Mouse (Mus musculus): ENCODE results near the gene Prelid3b. TPM values are rescaled to one million over a fixed set of nuclear protein-coding genes. Genes with fewer than 3 reads are reported as not detected.

The Prelid3b gene
- polyA plus RNA-seq, 1 experiment from 2014 or later: 68.9 TPM

DNA sequence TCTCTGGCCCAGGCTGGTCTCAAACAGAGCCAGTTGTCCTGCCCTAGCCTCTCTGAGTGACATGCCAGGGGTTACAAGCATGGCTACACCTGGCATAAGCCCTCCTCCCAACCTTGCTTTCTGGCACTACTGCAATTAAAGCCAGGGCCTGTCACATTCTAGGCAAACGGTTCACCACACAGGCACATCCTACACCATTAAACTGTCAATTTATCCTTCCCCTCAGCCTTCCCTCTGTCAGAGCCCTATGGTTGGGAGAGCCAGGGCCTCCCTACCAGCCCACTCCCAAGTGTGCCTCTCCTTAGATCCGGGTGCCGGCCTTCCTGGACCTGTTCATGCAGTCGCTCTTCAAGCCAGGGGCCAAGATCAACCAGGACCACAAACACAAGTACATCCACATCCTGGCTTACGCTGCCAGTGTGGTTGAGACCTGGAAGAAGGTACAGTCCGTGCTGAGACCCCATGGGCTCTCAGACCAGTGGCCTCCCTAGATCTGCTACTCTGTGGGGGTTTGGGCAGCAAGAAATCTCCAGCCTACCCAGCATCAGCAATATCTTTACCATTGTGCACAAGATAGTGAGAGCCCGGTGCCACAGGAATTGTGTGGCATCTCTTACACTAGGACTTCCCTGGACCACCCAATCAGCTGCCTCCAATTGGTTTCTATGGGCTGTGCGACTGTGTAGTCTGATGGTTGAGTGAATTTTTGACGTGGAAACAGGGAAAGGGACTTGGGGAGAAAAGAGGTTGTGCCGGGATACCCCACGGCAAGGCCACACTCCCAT lies 48.4 kb downstream of the Prelid3b start:
- no peaks in the 10 kb centered on the region for H3K9me3 ChIP-seq (ENCODE audit: low read length)
- TF ChIP-seq CTCF (IDR thresholded peaks at IDR 0.05) (no peak), EP300 (IDR thresholded peaks at IDR 0.05) (no peak)

DNA sequence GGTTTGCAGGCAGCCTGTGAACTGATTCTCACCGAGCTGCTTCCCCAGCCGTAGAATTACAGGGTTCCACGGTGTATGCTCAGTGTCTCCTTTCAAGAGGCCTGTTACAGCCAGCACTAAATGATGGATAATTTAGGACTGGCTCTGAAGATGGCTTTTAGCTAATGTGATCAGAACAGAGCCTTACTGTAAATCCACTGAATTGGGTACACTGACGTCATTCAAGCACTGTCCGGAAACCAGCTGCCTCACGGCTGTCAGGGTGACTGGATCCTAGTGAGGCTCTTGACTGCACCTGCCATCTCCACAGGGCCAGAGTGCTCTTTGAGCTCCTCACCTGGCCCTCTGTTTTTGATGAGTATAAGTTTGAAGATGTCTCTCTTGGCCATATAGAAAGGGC lies 51.8 kb downstream of the Prelid3b start:
- 75% methylated on average over 6 of the region's 6 CpGs for WGBS
- no peak overlapping the region for H3K4me2 ChIP-seq (replicated peaks; ENCODE audit: low read depth, low read length)
- H3K27ac ChIP-seq (ENCODE audit: low read length): no peak overlapping the region
- peaks cover 25% of the 10 kb centered on the region; the same call in 1 of the 2 replicates for H3K36me3 ChIP-seq (ENCODE audit: insufficient read depth, low read length)
- H3K4me3 ChIP-seq (ENCODE audit: low read depth, low read length): no peak overlapping the region
- no peak for TF ChIP-seq CTCF (IDR thresholded peaks at IDR 0.05)
- TF ChIP-seq EP300 (IDR thresholded peaks at IDR 0.05): no peak
- H3K9me3 ChIP-seq (ENCODE audit: low read length): no peaks in the 10 kb centered on the region
- ATAC-seq (no peak), DNase-seq (ENCODE audit: low spot score) (no peak)
- H3K4me1 ChIP-seq (ENCODE audit: insufficient read depth, low read depth, low read length): peaks cover 6% of the 10 kb centered on the region; the same call in 1 of the 2 replicates
- no peak overlapping the region for H3K9ac ChIP-seq (replicated peaks; ENCODE audit: low read depth)
- H3K27me3 ChIP-seq (replicated peaks; ENCODE audit: insufficient read depth, low read length): no peaks in the 10 kb centered on the region

More for the DNA sequence above, 48.4 kb downstream of the Prelid3b start:
- Histone ChIP-seq H3K4me1 (ENCODE audit: insufficient read depth, low read depth, low read length) (no peaks in the 10 kb centered on the region), H3K9ac (replicated peaks; ENCODE audit: low read depth) (no peak overlapping the region), H3K36me3 (ENCODE audit: insufficient read depth, low read length) (peaks cover 48% of the 10 kb centered on the region), H3K27me3 (replicated peaks; ENCODE audit: insufficient read depth, low read length) (no peaks in the 10 kb centered on the region), H3K4me2 (replicated peaks; ENCODE audit: low read depth, low read length) (no peak overlapping the region), H3K27ac (ENCODE audit: low read length) (no peak overlapping the region), H3K4me3 (ENCODE audit: low read depth, low read length) (no peak overlapping the region)
- DNase-seq (ENCODE audit: low spot score) (no peak), ATAC-seq (no peak)
- WGBS: 86% methylated on average over 11 of the region's 11 CpGs

DNA sequence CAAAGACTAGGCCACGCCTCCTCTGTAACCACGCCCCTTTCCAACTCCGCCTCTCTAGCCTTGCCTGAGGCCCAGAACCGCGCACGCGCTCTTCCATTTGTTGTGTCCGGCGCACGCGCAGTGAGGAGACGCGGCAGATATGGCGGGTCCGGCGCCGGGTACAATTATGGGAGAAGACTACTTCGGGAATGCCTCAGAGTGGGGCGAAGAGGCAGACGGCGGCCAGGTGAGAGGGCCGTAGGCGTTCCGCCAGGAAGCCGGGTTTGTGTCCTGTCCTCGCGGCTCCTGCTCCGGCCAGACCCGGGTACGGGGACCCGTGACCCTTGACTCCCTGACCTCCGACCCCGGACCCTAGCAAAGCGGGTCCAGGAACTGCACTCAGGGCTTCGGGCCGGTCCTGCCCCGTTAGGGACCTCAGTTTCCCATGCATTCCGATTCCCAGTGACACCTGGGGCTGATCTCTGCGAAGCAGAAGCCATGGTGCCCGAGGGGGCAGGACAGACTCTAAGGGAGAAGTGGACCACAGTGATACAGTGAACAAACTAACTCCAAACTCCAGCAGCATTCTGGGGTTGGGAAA lies 57.1 kb downstream of the Prelid3b start, which contains the start of gene Nelfcd:
TSS of gene Nelfcd (plus strand) at position 74 of the 580 bp plus-strand sequence.
- WGBS: under 1% methylated on average over 38 of the region's 40 CpGs
- peak; percentile 94 for ATAC-seq
- H3K27me3 ChIP-seq (replicated peaks; ENCODE audit: insufficient read depth, low read length): no peaks in the 10 kb centered on the region

More for the DNA sequence above, 57.1 kb downstream of the Prelid3b start, which contains the start of gene Nelfcd:
- peak; percentile 99 for DNase-seq (ENCODE audit: low spot score)
- H3K9ac ChIP-seq (replicated peaks; ENCODE audit: low read depth): peak within 1 kb of the TSS; percentile 76
- no peaks in the 10 kb centered on the region for H3K9me3 ChIP-seq (ENCODE audit: low read length)
- TF ChIP-seq EP300 (IDR thresholded peaks at IDR 0.05) (no peak), CTCF (IDR thresholded peaks at IDR 0.05) (no peak)
- H3K27ac ChIP-seq (ENCODE audit: low read length): peak within 1 kb of the TSS; percentile 71; the same call in 1 of the 2 replicates
- H3K4me3 ChIP-seq (ENCODE audit: low read depth, low read length): peak within 1 kb of the TSS; percentile 91
- H3K4me2 ChIP-seq (replicated peaks; ENCODE audit: low read depth, low read length): peak within 1 kb of the TSS; percentile 88
- no peaks in the 10 kb centered on the region for H3K36me3 ChIP-seq (ENCODE audit: insufficient read depth, low read length)
- peaks cover 8% of the 10 kb centered on the region; the same call in 1 of the 2 replicates for H3K4me1 ChIP-seq (ENCODE audit: insufficient read depth, low read depth, low read length)

Other genes starting within 250 kb of the Prelid3b start
- 1,238 and 1,252 TPM in 2 replicates for gene Gnas, start 188.8 kb downstream of the Prelid3b start, polyA plus RNA-seq (2015; fragmentation: Nextera tagmentation; extraction: Ambion mirVana)
- 4.8 and 9.6 TPM in 2 replicates for gene Gm20721, start 126.4 kb downstream of the Prelid3b start, polyA plus RNA-seq (2015; fragmentation: Nextera tagmentation; extraction: Ambion mirVana)
- gene Nelfcd, start 57.3 kb downstream of the Prelid3b start, polyA plus RNA-seq (2015; fragmentation: Nextera tagmentation; extraction: Ambion mirVana): 54.3 and 59.1 TPM in 2 replicates
- gene Ctsz, start 34.0 kb downstream of the Prelid3b start, polyA plus RNA-seq (2015; fragmentation: Nextera tagmentation; extraction: Ambion mirVana): 208 and 222 TPM in 2 replicates
- gene Tubb1, start 22.4 kb downstream of the Prelid3b start, polyA plus RNA-seq (2015; fragmentation: Nextera tagmentation; extraction: Ambion mirVana): 10.5 and 11.3 TPM in 2 replicates
- 591 and 652 TPM in 2 replicates for gene Atp5e, start 9.0 kb downstream of the Prelid3b start, polyA plus RNA-seq (2015; fragmentation: Nextera tagmentation; extraction: Ambion mirVana)
- gene Zfp831, start 170.5 kb upstream of the Prelid3b start, polyA plus RNA-seq (2015; fragmentation: Nextera tagmentation; extraction: Ambion mirVana): 0.02 TPM in 1 of 2 replicates, not detected in the other

Measured in lung, postnatal 0 days (tissue).